Mouse (Mus musculus) MEL (cell line): ENCODE data around the gene Nos1.

ENCODE experiments used
- CHD2 ChIP-seq: IDR thresholded peaks from 2 replicates; pipeline ENCODE4 v1.6.1; 2011; ENCODE audit warnings: low read length, improper control_type of control experiment
- CTCF ChIP-seq, 3 experiments: IDR thresholded peaks in 2 of 3; conservative IDR thresholded peaks in 1 of 3; 2 replicates each; pipeline ENCODE4 v1.5.1; 2011 to 2012; ENCODE audit warnings: low read length in 3 of 3, low read depth in 2 of 3, mild to moderate bottlenecking in 2 of 3, improper control_type of control experiment in 1 of 3, inconsistent platforms in 1 of 3, mixed read lengths in 1 of 3, moderate library complexity in 1 of 3; ENCODE audit not compliant: control insufficient read depth in 1 of 3, insufficient read depth in 1 of 3, poor library complexity in 1 of 3, severe bottlenecking in 1 of 3
- EP300 ChIP-seq, 2 experiments: IDR thresholded peaks; 2 replicates each; pipeline ENCODE4 v1.6.1; 2011; ENCODE audit warnings: improper control_type of control experiment in 2 of 2, low read length in 2 of 2, low read depth in 1 of 2, mild to moderate bottlenecking in 1 of 2
- JUND ChIP-seq: IDR thresholded peaks from 2 replicates; pipeline ENCODE4 v1.6.1; 2011; ENCODE audit warnings: low read depth, mild to moderate bottlenecking, improper control_type of control experiment, low read length
- MAZ ChIP-seq: IDR thresholded peaks from 2 replicates; pipeline ENCODE4 v1.6.1; 2012; ENCODE audit warnings: low read depth, mild to moderate bottlenecking, inconsistent platforms, low read length, improper control_type of control experiment
- POLR2A ChIP-seq, 2 experiments: IDR thresholded peaks; 2 replicates each; pipeline ENCODE4 v1.6.1; 2011 to 2012; ENCODE audit warnings: low read length in 2 of 2, mild to moderate bottlenecking in 2 of 2, control low read depth in 1 of 2, improper control_type of control experiment in 1 of 2, low read depth in 1 of 2, moderate library complexity in 1 of 2; ENCODE audit not compliant: control insufficient read depth in 1 of 2, insufficient read depth in 1 of 2, poor library complexity in 1 of 2
- POLR2AphosphoS5 ChIP-seq: IDR thresholded peaks from 2 replicates; pipeline ENCODE4 v1.6.1; 2012; ENCODE audit warnings: low read depth, borderline replicate concordance, mild to moderate bottlenecking, inconsistent platforms, low read length, moderate library complexity, mixed read lengths
- RCOR1 ChIP-seq: IDR thresholded peaks from 2 replicates; pipeline ENCODE4 v1.6.1; 2012; ENCODE audit warnings: low read depth, mild to moderate bottlenecking, inconsistent platforms, low read length, improper control_type of control experiment
- SMC3 ChIP-seq: IDR thresholded peaks from 2 replicates; pipeline ENCODE4 v1.6.1; 2011; ENCODE audit warnings: low read depth, low read length, improper control_type of control experiment

- TF ChIP-seq CTCF (IDR thresholded peaks at IDR 0.05 in 2 of 3, conservative IDR thresholded peaks at IDR 0.05 in 1 of 3; ENCODE audit: control insufficient read depth in 1 of 3, insufficient read depth in 1 of 3, low read depth in 2 of 3, low read length in 3 of 3, poor library complexity in 1 of 3, severe bottlenecking in 1 of 3) (no peak), RCOR1 (no peak), JUND (no peak), MAZ (no peak), SMC3 (no peak), EP300 (IDR thresholded peaks at IDR 0.05; ENCODE audit: low read depth in 1 of 2, low read length in 2 of 2) (no peak), POLR2AphosphoS5 (no peak), CHD2 (no peak), POLR2A (IDR thresholded peaks at IDR 0.05; ENCODE audit: control insufficient read depth in 1 of 2, insufficient read depth in 1 of 2, low read depth in 1 of 2, low read length in 2 of 2, poor library complexity in 1 of 2) (no peak)
These were observed 128.7 kb downstream of the Nos1 start for GRCm38 (mm10) chr5:117909524-117909923.
